Mouse (Mus musculus) thymus, postnatal 25 days (tissue): ENCODE data around the gene Flt3l.
A peak's percentile ranks its signal among the peaks of the same experiment; 100 is the strongest.
"Not testable (repeated sequence)": the region's sequence is repeated elsewhere in the genome, so short reads cannot be mapped to it uniquely, and the experiment has no call there.

Experiments used
- DNase-seq: peaks from one replicate; pipeline ENCODE4 v3.0.0; 2022

The Flt3l gene

DNA sequence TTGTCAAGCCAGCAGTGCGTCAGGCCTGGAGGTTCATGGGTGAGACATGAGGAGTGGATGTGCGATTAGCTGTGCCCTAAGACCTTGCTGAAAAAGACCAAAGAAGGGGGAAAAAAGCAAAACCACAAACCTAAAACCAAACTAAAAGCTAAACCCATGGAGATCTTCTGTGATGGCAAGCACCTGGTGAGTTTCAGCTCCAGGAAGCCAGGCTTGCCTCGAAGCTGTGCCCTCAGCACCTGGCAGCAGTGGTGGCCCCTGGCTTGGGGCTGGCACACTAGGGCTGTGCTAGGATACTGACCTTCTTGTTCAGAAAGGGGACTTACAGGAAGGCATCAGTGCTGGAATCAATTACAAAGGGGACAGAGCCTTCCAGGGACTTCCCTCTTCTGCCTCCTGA is 5.1 kb upstream of the Flt3l start:
- peak; percentile 61 for DNase-seq

DNA sequence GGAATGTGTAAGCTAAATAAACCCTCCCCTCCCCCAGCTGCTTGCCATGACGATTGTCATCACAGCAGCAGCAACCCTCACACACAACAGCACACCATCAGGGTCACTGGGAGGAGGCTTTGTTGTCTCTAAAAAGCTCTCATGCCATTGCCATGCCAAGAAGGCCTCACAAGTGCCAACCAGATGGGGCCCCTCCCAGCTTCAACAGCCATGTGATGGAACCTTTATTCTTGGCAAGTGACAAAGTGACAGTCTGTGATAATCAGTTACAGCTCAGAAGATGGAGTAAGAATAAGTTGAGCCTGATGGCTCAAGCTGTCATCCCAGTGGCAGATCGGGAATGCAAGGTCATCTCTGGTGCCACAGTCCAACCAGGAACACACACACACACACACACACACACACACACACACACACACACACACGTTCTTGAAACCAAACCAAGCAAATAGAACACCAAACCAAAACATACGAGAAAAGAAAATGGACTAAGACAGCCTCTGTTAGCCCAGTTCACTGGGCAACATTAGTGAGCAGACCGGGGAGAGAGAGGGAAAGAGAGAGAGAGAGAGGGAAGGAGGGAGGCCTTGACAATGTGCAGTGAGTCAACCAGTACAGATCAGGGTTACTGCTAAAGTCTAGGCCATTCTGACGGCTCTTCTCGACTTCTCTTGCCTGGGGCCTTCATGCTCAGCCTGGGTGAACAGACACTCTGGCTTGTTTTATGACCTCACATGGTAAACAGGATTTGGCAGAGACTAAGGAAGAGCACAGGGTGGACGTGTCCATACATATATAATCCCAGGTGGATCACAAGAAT is 3.9 kb upstream of the Flt3l start:
- DNase-seq, result no peak

DNA sequence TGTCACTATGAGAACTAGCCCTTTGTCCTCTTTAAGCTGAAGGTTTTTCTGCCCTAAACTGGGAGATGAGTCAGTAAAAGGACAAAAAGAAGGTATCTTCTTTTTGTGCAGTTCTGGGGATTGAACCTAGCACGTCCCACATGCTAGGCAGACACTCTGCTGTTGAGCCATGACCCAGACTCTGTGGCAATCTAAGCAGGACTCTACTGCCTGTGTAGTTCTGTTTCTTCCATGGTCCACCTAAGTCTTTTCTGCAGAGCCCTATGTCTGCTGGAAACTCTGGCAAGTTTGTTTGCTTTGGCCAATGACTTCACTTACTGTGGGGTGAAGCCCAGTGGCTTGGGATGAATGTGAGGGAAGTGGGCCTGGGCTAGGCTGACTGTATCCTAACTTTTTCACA is 2.2 kb upstream of the Flt3l start:
- DNase-seq, result no peak

DNA sequence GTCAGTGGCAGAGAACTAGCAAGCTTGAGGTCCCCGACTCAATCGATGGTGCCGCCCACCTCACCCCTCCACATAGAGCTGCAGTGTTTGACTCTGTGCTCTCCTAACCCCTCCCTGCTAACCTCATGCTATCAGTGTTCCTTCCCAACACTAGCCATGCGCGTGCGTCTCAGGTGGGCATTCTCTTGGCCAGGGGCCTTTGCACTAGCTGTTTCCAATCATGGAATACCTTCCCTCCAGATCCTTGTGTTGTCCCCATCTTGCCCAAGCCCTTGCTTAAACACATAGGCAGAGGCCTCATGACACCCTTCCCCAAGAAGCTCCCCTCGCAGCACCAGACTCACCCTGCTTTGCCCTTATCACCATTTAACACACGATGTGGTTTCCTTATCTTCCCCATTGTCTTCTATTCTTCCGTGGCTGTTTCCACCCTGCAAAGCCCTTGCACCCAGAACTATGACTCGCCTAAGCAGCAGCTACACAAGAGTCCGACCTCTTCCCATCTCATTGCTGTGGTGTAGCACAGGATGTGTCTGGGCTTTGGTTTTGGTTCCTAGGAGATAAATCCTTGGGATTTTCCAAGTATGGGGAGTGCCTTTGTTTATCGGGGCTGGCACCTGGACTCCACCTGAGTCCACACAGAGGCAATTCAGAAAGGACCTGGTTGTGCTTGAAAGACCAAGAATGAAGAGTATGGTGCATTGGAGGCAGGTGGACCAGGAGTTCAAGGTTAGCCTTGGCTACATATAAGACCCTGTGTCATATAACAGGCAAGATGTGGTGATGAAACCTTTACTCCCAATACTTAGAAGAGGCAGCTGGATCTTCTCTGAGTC is 1.2 kb upstream of the Flt3l start:
- peak; percentile 49 for DNase-seq

DNA sequence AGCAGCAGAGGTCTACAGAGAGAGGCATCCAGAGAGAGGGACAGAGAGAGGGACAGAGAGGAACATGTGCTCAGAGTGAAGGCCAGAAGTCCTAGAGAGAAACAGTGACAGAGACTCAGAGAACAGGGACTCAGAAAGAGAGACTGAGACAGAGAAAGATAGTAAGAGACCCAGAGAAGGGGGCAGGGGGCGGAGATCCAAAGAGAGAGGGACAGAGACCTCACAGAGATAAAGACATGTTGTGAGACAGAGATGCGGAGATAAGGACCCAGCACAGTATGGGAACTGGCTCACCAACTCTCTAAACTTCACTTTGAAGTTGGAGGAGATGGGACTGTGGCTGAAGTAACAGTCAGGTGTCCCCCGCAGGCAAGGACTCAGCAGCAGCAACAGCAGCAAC is 862 bp downstream of the Flt3l start:
- DNase-seq, result peak; percentile 34

DNA sequence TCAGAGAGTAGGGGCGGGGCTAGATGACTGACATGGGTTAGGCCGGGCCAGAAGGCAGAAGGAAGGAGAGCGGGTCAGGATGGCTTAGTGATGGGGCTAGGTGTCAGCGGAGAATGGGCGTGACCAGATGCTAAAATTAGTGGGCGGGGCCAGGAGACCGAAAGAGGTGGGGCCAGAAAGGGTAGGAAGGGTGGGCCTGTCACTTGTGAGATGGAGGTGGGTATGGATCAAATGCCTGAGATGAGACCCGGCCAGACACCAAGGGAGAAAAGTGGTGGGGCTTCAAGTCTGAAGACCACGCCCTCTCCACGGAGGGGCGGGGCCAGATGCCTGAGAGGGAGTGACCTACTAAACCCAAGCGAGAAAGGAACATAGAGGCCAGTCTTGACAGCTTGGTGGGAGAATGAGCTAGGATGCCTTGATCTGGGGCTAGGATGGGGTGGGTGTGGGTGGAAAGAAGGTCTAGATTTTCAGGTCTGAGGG is 1.6 kb downstream of the Flt3l start:
- DNase-seq, result peak; percentile 59

DNA sequence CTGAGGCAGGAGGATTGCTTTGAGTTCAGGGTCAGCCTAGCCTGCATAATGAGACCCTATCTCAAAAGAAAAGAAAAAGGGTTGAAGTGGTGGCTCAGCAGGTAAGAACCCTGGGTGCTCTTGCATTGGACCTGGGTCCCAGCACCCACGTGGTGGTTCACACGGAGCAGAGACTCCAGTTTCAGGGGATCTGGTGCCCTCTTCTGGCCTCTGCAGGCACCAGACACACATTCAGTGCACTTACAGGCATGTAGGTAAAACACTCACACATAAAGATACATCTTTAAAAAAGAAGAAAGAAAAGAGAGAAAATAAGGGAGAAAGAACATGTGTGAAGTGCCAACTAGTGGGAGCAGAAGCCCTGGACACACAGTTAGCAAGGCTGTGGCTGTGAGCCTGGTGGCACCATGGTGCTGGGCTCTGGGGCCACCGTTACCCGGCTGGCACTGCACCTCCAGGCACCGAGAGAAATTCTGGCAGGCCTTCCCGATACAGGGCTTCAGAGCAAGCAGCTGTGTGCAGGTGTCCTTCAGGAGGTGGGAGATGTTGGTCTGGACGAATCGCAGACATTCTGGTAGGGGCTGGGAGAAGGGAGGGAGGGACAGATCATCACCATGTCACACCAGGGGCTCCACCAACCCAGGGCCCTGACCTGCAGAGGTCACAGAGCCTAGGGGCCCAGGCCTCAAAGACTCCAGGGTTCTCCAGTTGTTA is 2.6 kb downstream of the Flt3l start:
- DNase-seq, result peak; percentile 23

DNA sequence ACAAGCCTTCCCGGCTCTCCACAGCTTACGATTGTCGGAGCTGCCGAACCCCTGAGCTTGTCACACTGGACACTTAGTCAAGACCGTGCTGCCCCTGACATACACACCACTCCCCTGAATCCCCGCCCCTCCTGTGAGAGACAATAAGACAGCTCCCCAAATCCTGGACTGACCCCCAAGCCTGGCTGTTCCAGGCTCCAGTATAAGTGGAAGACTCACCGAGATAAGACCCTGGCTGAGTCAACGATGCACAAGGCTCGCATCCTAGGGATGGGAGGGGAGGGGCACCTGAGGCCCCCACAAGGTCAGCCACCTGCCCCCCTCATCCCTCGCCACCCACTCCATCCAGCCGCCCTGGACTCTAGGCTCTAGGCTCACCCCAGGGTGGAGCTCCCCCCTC is 4.4 kb downstream of the Flt3l start:
- DNase-seq, result no peak

DNA sequence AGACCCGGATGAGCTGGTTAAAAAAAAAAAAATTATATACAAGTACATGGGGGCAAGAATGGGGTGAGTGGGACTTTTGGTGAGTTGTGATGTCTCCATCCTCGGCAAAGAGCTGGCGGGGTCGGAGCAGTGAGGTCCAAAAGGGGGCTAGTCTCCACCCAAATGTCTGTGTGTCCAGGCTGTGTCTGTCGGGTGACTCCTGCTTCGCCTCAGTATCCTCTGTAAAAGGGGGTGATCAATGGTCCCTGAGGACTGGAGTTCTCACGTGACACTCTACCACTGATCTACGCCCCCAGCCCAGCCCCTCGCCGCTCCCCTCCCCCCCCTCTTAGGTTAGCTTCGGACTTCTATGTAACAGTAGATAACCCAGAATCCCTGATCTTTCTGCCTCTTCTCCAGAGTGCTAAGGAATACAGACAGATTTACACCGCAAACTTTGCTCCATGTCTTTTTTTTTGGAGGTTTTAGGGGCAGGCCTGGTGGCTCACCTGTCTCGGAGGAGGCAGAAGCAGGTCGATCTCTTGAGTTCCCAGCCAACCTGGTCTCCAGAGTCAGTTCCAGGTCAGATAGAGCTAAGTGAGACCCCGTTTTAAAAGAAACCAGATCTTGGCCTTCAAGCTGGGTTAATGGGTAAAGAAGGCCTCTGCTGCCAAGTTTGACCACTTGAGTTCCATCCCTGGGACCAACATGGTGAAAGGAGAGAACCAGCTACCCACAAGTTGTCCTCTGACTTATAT is 6.3 kb downstream of the Flt3l start:
- DNase-seq, result no peak

DNA sequence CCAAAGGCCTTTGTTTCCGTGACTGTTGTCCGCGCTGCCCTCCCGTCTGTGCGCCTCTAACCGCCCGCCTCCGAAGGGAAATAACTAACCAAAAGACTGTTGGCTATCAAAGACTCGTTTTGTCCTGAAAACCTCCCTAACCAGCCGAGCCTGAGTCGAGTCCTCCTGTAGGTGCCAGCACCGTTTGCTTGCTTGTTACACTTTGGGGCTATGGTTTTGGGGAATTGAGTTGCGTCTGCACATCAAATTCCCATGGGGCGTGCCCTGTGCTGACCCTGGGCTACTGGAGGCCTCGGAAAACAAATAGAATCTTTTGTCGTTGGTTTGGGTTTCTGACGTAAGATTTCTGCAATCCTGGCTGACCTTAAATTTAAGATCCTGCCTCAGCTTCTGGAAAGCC is 6.9 kb downstream of the Flt3l start:
- no peak for DNase-seq

DNA sequence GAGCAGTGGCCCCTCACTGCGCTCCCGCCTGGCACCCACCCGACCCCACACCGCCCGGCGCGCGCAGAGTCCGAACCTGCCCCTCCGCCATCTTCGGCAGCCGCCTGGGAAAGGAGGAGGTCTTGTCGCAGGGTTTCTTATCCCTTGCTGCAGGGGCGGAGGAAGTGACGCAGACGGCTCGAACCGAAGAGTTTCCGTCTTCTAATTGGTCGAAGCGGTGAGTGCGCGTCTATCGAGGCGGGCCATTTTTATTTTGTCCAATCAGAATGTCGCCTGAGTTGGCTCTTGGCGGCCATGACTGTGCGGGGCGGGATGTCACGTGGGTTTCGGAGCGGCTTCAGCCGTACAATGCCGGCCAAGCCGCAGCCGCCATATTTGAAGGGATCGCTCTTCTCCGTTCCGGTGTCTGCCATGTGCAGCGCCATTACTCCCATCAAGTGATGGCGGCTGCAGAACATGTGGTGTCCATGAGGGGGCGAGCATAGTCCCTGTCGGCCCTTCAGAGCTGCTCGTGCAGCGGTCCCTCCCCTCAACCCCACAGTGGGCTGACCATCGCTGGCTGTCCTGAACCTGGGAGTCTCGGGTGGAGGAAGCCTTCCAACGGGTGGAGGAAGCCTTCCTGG is 7.5 kb downstream of the Flt3l start, which contains the start of gene Rpl13a:
Gene Rpl13a, minus strand, starts transcription at position 138 of the 623 bp plus-strand sequence.
- peak; percentile 98 for DNase-seq

DNA sequence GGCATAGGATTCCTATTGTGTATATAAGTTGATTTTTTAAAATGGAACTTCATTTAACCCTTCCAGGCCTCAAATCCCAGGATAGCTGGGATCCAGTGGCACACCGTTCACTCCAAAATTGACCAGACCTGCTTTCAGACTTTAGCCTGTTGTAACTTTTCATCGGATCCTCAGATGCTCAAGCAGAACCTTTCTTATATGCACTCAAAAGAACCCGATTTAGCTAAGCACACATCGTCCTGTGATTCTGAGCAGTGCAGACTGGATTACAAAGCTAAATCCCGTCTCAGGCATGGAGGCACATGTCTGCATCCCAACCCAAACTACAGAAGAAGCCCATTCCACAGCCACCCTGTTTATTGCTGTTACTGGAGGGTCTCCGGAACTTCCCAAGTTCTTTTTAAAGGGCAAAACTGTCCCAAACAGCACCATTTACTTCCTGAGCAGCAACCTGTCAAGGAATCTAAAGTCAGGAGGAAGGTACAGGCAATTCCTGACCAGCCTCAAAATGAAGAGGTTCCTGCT is 8.5 kb downstream of the Flt3l start:
- peak; percentile 17 for DNase-seq

DNA sequence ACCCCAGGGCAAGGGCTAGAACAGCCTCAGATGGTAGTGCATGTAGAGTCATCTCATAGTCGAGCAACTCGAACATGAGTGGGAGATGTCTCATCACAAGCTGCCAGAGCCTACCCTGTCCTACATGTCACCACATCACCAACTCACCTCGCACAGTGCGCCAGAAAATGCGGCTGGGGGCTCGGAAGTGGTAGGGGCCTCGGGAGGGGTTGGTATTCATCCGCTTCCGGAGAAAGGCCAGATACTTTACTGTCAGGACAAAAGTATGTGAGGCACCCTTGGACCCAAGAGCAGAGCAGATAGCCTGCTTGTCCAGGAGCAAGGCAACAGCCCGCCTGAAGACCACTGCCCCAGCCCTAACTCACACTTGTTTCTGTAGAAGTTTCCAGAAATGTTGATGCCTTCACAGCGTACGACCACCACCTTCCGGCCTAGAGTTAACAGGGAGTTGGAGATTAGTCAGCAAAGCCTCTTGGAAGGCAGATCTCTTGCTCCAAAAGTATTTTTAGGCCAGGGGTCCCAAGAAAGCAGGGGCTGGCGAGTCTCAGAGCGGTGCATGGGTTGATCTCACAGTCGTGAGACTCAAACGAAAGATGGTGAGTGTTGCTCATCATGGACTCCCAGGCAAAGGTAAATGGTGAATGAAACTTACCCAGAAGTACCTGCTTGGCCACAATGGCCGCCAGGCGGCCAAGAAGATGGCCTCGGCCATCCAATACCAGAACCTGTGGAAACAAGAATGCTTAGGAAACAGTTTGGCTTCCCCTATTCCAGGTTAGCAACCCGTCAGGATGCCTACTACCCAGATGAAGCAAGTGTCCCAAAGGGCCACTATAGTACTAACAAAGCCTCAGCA is 9.2 kb downstream of the Flt3l start:
- DNase-seq, result peak; percentile 35

DNA sequence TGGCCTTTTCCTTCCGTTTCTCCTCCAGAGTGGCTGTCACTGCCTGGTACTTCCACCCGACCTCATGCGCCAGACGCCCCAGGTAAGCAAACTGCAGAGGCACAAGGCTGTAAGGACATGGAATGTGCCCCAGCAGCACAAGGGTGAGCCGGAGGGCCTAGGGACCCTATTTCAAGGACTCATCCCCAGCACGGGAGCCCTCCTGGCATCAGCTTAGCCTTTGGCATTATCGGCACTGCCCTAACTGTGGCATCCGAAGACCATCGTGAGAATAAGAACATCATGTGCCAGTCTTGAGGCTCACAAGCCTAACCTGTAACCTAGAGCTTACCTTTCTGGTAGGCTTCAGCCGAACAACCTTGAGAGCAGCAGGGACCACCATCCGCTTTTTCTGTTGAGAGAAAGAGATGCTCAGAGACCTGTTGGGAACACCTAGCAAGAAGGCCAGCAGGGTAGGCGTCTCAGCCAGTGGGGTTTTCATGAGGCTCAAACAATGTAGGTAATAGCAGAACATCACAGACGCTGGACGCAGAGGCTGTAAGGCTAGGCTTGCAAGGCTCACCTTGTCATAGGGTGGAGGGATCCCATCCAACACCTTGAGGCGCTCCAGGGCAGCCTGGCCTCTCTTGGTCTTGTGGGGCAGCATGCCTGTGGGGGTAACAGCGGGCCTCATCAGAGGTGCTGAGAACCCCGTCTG is 9.9 kb downstream of the Flt3l start:
- peak; percentile 11 for DNase-seq

DNA sequence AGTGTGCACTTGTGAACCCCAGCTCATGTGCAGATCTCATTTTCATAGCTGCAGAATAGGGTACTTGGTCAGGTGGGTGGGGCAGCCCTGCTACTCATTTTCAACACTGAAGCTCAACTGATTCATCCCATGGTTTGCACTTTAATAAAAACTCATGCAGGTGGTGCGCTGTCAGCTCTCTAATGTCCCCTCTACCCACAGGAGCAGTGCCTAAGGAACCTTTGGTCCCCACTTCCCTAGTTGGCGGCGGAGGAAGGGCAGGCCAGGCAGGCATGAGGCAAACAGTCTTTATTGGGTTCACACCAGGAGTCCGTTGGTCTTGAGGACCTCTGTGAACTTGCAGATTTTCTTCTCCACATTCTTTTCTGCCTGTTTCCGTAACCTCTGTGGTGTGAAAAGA is 10.6 kb downstream of the Flt3l start:
- not testable (repeated sequence) for DNase-seq

DNA sequence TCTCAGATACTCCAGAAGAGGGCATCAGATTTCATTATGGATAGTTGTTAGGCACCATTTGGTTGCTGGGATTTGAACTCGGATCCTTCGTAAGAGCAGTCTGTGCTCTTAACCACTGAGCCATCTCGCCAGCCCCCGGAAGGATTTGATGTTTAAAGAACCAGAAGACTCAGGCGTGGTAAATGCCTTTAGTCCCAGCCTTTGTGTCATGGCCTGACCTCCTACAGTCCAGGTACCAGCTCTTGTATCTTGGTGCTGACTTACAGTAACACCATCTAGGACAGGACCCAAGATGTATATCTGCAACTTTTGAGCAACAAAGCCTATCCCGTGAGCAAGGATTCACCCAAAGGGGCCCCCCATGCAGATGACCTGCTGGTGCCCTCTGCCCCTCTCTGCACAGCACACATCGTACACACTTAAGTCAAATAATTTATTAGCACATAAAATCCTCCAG is 11.1 kb downstream of the Flt3l start:
- DNase-seq, result peak; percentile 12

DNA sequence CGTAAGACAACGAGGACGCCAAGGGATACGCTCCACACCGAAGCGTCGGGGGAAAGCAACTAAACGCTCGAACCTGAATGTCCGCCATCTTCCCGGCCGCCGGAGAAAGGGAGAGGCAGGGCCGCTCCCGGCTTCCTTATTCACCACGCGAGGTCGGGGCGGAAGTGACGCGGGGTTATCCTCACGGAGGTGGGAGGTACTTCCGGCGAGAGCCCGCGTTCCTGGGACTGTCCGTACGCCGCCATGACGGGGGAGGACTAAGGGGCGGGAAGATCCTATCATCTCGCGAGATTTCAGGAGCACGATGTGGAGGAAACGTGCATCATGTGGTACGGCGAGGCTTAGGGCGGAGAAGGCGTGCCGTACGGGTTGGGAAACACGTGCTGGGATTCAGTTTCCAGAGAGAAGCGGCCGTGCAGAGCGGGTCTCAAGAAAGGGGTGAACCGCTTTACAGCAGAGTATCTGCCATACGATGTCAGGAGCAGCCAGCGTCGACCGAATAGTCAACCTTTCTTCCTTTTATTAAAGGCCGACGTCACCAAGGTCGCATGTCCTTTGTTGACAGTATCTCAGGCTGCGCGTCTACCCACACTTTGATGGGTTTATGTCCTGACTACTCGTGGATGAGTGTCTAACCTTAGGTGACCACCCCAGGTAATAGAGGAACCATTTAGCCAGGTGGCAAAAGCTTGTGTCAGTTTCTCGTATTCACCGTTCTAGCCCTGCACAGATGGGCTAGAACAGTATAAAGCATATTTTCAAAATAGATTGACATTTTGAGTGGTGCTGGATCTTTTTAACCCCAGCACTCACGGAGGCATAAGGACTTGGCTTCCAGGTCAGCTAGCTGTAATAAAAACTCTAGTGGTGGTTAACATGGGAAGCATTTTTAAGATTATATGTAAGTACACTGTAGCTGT is 11.7 kb downstream of the Flt3l start, which contains the start of gene Rps11:
Gene Rps11, minus strand, starts transcription at position 216 of the 920 bp plus-strand sequence.
- peak; percentile 98 for DNase-seq

DNA sequence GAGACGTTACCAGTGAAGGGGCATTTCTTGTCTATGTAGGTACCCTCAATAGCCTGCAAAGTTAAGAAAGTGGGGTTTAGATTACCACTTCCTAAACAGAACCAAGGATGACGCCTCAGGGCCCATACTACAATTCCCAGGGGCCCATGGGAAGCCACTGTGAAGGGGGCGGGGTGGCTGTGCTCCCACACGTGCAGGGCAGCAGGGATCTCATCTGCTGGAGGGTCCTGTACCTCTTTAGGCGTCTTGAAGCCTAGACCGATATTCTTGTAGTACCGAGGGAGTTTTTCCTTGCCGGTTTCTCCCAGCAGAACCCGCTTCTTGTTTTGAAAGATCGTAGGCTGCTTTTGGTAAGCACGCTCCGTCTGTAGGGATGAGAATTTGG is 13.1 kb downstream of the Flt3l start:
- peak; percentile 44 for DNase-seq
